Mouse (Mus musculus) testis, postnatal 14 days (tissue): ENCODE measurements at regions not wholly inside any gene's neighbourhood (a gene's known extent, or its start where the extent isn't known, plus 50 kb on each side); places are given as distances from the start of the nearest gene placed in this dataset.

Source experiments
- DNase-seq: peaks from one replicate; pipeline ENCODE4 v3.0.0; 2021; ENCODE audit warnings: low spot score

DNA sequence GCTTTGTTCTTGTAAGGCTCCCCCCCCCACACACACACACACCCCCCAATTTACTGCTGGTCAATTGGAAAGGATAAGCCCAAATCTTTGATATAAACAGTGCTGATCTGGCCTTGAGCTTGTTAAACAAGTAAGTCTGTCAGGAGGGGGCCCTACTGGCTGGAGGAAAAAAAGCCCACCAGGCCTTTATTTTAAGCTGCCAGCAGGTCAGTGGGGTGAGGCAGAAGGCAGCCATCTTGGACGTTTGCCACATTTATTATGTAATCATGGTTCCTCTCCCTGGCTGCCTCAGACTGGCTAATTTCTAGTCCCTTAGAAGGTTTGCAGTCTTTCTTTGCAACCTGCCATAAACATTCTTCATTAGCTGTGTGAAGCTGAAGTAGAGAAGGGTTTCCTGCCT lies 75.9 kb upstream of the Med14 start:
- no peak for DNase-seq

DNA sequence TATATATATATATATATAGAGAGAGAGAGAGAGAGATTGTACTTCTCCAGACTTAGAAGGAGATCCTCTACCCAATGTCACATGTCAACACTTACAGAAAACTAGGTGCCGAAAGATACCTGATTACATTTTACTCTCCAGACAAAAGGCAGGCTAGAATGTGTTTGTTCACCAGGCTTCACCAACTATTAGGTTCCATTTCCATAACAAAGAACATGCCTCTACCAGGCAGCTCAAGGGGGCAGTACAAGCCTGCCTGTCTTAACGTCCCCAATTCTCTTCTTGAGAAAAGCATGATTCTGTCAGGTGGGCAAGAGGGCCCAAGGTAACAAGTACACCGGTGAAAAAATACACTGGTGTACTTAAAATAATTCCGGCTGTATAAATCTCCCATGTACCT lies 72.8 kb upstream of the Med14 start:
- DNase-seq, result no peak

DNA sequence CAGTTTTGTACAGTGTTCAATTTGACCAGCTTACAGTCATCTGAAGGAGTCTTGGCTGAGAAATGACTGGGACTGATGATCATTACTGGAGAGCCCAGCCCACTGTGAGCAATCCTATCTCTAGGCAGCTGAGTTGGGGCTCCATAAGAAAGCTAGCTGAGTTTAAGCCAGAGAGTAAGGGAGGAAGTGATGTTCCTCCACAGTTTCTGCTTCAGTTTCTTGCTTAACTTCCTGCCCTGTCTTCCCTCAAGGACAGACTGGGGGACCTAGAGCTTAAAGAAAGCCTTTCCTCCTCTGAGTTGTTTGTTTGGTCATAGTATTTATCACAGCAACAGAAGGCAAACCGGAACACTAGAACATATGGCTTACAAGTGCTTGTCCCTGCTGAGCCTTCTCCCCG lies 70.8 kb upstream of the Med14 start:
- no peak for DNase-seq

DNA sequence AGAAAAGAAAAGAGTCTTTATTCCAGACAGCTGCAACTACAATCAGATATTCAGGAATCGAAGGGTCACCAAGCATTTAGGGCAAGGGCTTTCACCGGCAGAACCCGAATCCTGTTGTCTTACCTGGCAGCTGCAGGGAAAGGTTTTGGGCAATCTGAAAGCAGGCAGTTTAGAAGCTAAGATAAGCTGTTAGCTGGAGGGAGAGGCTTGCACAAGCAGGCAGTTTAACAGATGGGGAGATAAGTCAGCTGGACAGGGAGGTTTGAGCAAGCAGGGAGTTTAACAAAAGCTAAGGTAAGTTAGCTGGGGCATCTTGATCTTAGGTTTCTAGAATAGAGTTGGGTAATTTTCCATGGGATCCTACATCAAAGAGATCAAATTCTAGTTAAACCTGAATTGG lies 67.3 kb upstream of the Med14 start:
- no peak for DNase-seq

DNA sequence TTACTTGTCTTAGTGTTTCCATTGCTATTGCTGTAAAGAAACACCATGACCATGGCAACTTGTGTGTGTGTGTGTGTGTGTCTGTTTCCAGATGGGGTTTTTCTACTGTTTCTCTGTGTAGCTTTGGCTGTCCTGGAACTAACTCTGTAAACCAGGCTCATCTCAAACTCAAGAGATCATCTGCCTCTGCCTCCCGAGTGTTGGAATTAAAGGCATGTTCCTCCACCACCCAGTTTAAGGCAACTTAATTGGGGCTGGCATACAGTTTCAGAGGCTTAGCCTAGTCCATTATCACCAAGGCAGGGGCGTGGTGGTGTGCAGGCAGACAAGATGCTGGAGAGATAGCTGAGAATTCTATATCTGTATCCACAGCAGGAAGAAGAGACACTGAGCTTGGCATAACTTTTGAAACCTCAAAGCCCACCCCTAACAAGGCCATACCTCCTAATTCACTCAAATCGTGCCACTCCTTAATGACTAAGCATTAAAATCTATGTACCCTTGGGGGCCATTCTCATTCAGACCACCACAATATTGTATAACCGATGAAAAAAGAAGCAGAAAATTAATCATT lies 65.5 kb upstream of the Med14 start:
- no peak for DNase-seq

DNA sequence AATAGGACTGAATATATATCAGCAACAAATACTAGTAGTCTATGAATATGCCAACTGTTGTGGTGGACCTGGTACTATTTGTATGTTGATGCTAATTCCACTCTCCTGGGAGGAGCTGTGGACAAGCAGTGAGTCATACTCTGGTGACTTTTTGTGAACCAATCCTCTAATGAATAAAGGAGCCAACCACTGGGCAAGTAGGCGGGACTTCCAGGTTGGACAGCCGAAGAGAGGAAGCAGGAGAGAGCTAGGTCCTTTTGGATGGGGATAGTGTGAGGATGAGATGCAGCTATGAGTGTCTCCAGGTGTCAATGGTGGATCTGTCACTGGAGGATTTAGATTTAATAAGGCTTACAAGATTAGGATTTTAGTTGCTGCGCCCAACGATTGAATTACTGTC lies 64.8 kb upstream of the Med14 start:
- no peak for DNase-seq

DNA sequence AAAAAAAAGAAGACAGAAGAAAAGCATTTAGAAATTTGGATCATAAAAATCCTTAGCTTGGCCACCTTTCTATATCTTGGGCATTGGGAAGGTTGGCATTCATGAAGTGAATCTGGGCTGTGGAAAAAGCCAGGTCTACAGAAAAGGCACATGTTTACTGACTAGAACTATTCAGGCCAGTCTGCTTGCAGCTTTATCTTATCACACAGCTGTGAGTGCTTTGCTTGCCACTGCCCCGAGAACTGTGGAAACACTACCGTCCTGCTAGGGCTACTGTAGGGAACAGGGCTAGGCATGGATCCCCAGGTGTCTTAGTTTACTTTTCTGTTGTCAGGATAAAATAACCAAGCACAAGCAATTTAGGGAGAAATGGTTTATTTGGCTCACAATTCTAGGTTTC lies 63.4 kb upstream of the Med14 start:
- no peak for DNase-seq

DNA sequence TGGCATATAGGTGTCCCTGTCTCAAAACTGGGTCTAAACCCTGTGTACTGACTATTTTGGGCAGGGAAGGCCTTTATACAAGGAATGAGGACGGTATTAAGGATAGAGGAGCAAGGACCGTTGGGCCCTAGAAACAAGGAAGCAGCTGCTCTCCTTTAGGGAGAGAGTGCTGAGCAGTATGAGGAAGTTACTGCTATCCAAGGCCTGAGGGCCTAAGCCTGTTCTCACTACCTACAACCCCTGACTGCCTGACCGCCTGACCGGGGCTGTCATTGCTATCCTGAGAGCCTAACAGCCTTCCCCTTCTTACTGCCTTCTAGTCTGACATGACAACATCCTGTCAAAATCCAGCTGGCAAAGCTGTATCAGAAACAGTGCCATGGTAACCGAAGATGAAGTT lies 62.6 kb upstream of the Med14 start:
- DNase-seq, result no peak

DNA sequence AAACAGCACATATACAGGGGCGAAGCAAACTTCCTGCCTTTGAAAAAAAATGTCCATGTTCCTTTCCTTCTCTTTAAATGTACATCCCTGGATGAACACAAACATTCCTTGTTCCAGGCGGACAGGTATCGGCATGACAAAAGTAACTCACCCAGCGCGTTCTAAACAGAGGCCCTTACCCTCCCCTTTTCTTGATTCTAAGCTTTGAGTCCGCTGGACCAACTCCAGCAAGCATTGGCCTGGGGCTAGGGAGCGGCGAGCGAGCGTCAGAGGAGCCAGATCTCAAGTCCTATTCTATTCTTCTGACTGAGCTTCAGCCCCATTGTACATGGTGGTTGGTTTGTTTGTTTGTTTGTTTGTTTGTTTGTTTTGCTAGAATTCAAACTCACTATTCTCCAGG lies 60.9 kb upstream of the Med14 start:
- DNase-seq, result no peak

DNA sequence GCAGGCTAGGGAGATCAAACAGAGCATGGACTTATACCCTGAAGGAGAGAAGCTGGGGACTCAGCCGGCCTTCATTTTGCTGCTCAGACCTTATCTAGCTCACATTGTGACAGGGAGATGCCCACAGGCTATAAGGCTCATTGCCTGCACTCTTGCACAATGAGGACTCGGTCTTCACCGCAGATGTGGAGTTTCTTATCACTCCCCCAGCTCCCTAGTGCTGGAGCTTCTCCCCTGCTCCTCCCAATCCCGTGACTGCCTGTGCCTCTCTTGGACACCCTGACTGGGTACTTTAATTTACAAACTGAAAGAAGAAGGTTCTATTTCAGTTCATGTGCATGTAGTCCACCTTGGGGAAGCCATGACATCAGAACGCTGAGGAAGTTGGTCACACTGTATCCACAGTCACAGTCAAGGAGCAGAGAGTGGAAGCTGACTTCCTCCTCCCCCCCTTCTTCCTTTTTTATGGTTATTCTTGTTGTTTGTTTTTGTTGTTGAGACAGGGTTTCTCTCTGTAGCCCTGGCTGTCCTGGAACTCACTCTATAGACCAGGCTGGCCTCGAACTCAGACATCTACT lies 51.3 kb upstream of the Med14 start:
- DNase-seq, result no peak
